16 mouse cellular contexts compared by ENCODE assay signal in the genomic region with DNA sequence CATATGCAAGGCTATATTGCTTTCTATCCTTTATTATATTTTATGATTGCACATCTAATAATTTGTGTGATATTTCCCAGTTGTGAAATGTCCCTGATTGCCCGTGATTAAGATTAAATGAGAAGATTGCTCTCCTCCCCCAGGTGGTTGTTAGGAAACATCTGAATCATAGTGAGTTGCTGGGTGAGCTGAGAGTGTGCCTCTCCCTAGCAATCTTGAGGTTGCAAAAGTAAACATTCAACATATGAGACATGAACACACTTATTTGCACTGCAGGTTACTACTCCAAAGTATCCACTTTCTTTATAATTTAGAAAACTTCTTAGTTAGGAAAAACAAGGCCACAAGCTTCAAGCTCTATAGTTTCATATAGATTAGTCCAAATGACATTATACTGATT.
A peak's percentile ranks its signal among the peaks of the same experiment; 100 is the strongest.
DNase-seq lines count a peak whose midpoint lies in the region.
"Had no signal": no experiment of that assay in that cellular context is flagged by ENCODE, and none has a peak within 500 bp of the region (broad histone marks: within the 10 kb centered on the region; RNA-seq: fewer than 3 reads in every experiment).

No protein-coding gene starts in this region.

- WGBS in large intestine, adult 2 months: 39% methylated on average over 1 of the region's 1 CpGs

- peak; percentile 7 to 14 for DNase-seq in lung, adult 18-20 months
- DNase-seq in lung, postnatal 10 days: no peak
- peak; percentile 29 for DNase-seq in lung, postnatal 25 days (ENCODE audit: low spot score)
- no peak for DNase-seq in lung, postnatal 4 days
- DNase-seq in fat pad, adult 2 months (ENCODE audit: extremely low read depth, low read depth, low spot score): peak; percentile 25
- peak; percentile 7 for DNase-seq in large intestine, adult 2 months (ENCODE audit: low read depth, low spot score)
- no peak for DNase-seq in heart, adult 9 months (ENCODE audit: low spot score in 2 of 2)
- DNase-seq: adrenal gland, adult 8-10 months; adrenal gland, postnatal 14 days; adrenal gland, postnatal 36 days; B cell, adult 2 months; cerebellum, adult 11-12 months; cerebellum, adult 2 months; cerebellum, adult 9-10 months; cerebellum, postnatal 10 days; cerebellum, postnatal 25 days had no signal

Comparison
In these comparisons a context has a peak if more than half of its experiments do, and no peak if none do; other contexts are left out.
1. DNase-seq: peak in lung, adult 18-20 months (2 of 2), lung, postnatal 25 days (single experiment), fat pad, adult 2 months (single experiment) and large intestine, adult 2 months (single experiment); none in lung, postnatal 10 days (single experiment), lung, postnatal 4 days (0 of 2) and heart, adult 9 months (0 of 2).